Comparison of ENCODE assay signal across 27 mouse cellular contexts in genomic region chr2:142760843-142761242, GRCm38 (mm10).
"Had no signal": no experiment of that assay in that cellular context is flagged by ENCODE, and none has a peak within 500 bp of the region (broad histone marks: within the 10 kb centered on the region; RNA-seq: fewer than 3 reads in every experiment).

No protein-coding gene starts in this region.

- H3K4me3 ChIP-seq: heart, adult 2 months; heart, embryonic 13.5 days; heart, embryonic 15.5 days; intestine, embryonic 15.5 days; layer of hippocampus, adult 2 months; left cerebral cortex, adult 2 months; limb, embryonic 10.5 days; limb, embryonic 12.5 days; liver, embryonic 13.5 days; liver, embryonic 15.5 days had no signal

- H3K4me1 ChIP-seq: intestine, embryonic 15.5 days; limb, embryonic 10.5 days; limb, embryonic 12.5 days; liver, embryonic 13.5 days; liver, embryonic 15.5 days had no signal

- DNase-seq: gastrocnemius, postnatal 14 days; gastrocnemius, postnatal 36 days; heart, adult 11 months; heart, adult 2 months; heart, postnatal 14 days; heart, postnatal 36 days; kidney, adult 18-20 months; kidney, adult 8-10 months; kidney, postnatal 10 days; kidney, postnatal 4 days; liver; liver, embryonic 13.5 days; liver, postnatal 0 days had no signal

- H3K4me2 ChIP-seq: heart, embryonic 11.5 days; heart, embryonic 13.5 days; heart, embryonic 15.5 days; hindbrain, embryonic 14.5 days; intestine, embryonic 15.5 days; limb, embryonic 12.5 days; liver, embryonic 11.5 days; liver, embryonic 13.5 days; liver, embryonic 15.5 days had no signal

- H3K9me3 ChIP-seq: heart, embryonic 13.5 days; heart, embryonic 15.5 days; intestine, embryonic 15.5 days; limb, embryonic 10.5 days; limb, embryonic 12.5 days; liver, embryonic 13.5 days; liver, embryonic 15.5 days had no signal

- H3K9ac ChIP-seq: heart, embryonic 13.5 days; heart, embryonic 15.5 days; hindbrain, embryonic 14.5 days; intestine, embryonic 15.5 days; limb, embryonic 12.5 days; liver, embryonic 13.5 days; liver, embryonic 15.5 days; liver, postnatal 0 days had no signal

- H3K27me3 ChIP-seq: heart, embryonic 13.5 days; heart, embryonic 15.5 days; intestine, embryonic 15.5 days; limb, embryonic 12.5 days; liver, embryonic 13.5 days; liver, embryonic 15.5 days had no signal

- H3K27ac ChIP-seq: heart, adult 2 months; heart, embryonic 13.5 days; heart, embryonic 15.5 days; hindbrain, embryonic 14.5 days; intestine, embryonic 15.5 days; layer of hippocampus, adult 2 months; left cerebral cortex, adult 2 months; limb, embryonic 10.5 days; limb, embryonic 12.5 days; liver, embryonic 13.5 days; liver, embryonic 15.5 days had no signal

- H3K36me3 ChIP-seq: heart, embryonic 15.5 days; intestine, embryonic 15.5 days; limb, embryonic 10.5 days; limb, embryonic 12.5 days; liver, embryonic 13.5 days; liver, embryonic 15.5 days had no signal

- ATAC-seq: hindbrain, embryonic 16.5 days; inflammation-experienced regulatory T-cells, adult 6 months; intestine, embryonic 15.5 days; intestine, postnatal 0 days; liver, postnatal 0 days had no signal
